Mouse (Mus musculus) layer of hippocampus, adult 2 months (tissue): Measurements from ENCODE around the gene Nfatc3. TPM values are rescaled to one million over a fixed set of nuclear protein-coding genes. Genes with fewer than 3 reads are reported as not detected.
"Not testable (repeated sequence)": the region's sequence is repeated elsewhere in the genome, so short reads cannot be mapped to it uniquely, and the experiment has no call there.

Experiments
- DNase-seq, 2 experiments: peaks; one replicate each; pipeline ENCODE4 v3.0.0; 2022; ENCODE audit warnings: low spot score in 2 of 2
- H3K27ac ChIP-seq: fragments of 200-600 bp; 2 replicates; pipeline ENCODE4 v1.8.1; 2022
- H3K4me3 ChIP-seq: fragments of 200-600 bp; 2 replicates; pipeline ENCODE4 v1.8.1; 2022; ENCODE audit warnings: mild to moderate bottlenecking
- CTCF ChIP-seq: fragments of 200-600 bp; conservative IDR thresholded peaks from 2 replicates; pipeline ENCODE4 v1.8.1; 2022; ENCODE audit warnings: antibody characterized with exemption, mild to moderate bottlenecking, moderate library complexity
- long read RNA-seq, 2 experiments: library from polyadenylated mRNA; stranded (forward); transcript quantifications; one replicate each; pipeline ENCODE4 v2.0.0; 2021; ENCODE audit warnings: borderline mapping rate in 2 of 2
- total RNA-seq, 2 experiments: library from RNA; stranded (reverse); gene quantifications; 2 replicates each; pipeline ENCODE4 v1.2.3; 2021

Nfatc3 gene
- total RNA-seq = 10 to 100 TPM; 12.4 to 12.7 TPM
- long read RNA-seq, experiment 1, partial matches to known transcripts = 1 of 3 reads
- long read RNA-seq, experiment 1, other reads (novel, unspliced or antisense) = 2 of 3 reads
- long read RNA-seq, experiment 2, full-length matches to known transcripts = 2 of 5 reads
- long read RNA-seq, experiment 2, partial matches to known transcripts = 0 of 5 reads
- long read RNA-seq, experiment 2, other reads (novel, unspliced or antisense) = 3 of 5 reads

GRCm38 (mm10) chr8:106058731-106059612 is at the start of gene Nfatc3:
TSS of gene Nfatc3 (plus strand) at chr8:106058840.
- H3K4me3 ChIP-seq = peak within 1 kb of the TSS; percentile 94
- TF ChIP-seq CTCF = no peak
- DNase-seq = peak; percentile 94 to 97
- peak within 1 kb of the TSS; percentile 91 for H3K27ac ChIP-seq

GRCm38 (mm10) chr8:106010748-106011642 is 47.6 kb upstream of the Nfatc3 start:
- TF ChIP-seq CTCF = 0 out of 2 replicates have a peak, but pooled peaks have one; percentile 28
- DNase-seq = peak; percentile 89 to 93
- peak overlapping the region; percentile 61 for H3K4me3 ChIP-seq
- peak overlapping the region; percentile 91 for H3K27ac ChIP-seq

GRCm38 (mm10) chr8:106011643-106011986 is 47.0 kb upstream of the Nfatc3 start, which contains the start of gene Ddx28:
TSS of gene Ddx28 (minus strand) at chr8:106011882.
- H3K27ac ChIP-seq = peak within 1 kb of the TSS; percentile 91
- TF ChIP-seq CTCF = no peak
- H3K4me3 ChIP-seq = peak within 1 kb of the TSS; percentile 61
- DNase-seq = no peak

- peak overlapping the region; percentile 61; the same call in 1 of the 2 replicates for H3K4me3 ChIP-seq
- DNase-seq, H3K27ac ChIP-seq: not testable (repeated sequence)
These were observed 46.4 kb upstream of the Nfatc3 start for GRCm38 (mm10) chr8:106012203-106012602.

GRCm38 (mm10) chr8:106016284-106016683 is 42.4 kb upstream of the Nfatc3 start:
- no peak for TF ChIP-seq CTCF
- no peak for DNase-seq
- no peak overlapping the region for H3K4me3 ChIP-seq
- no peak overlapping the region for H3K27ac ChIP-seq

GRCm38 (mm10) chr8:106017130-106017529 is 41.5 kb upstream of the Nfatc3 start:
- TF ChIP-seq CTCF = no peak
- no peak overlapping the region for H3K27ac ChIP-seq
- no peak overlapping the region for H3K4me3 ChIP-seq
- no peak for DNase-seq

- DNase-seq = no peak
- H3K27ac ChIP-seq = no peak overlapping the region
- no peak for TF ChIP-seq CTCF
- no peak overlapping the region for H3K4me3 ChIP-seq
These were observed 40.6 kb upstream of the Nfatc3 start for GRCm38 (mm10) chr8:106018039-106018438.

GRCm38 (mm10) chr8:106022483-106022882 is 36.2 kb upstream of the Nfatc3 start:
- Histone ChIP-seq H3K4me3 (no peak overlapping the region), H3K27ac (no peak overlapping the region)
- DNase-seq = peak; percentile 62 to 87
- TF ChIP-seq CTCF = peak; percentile 99

- no peak for DNase-seq
- Histone ChIP-seq H3K27ac (no peak overlapping the region), H3K4me3 (no peak overlapping the region)
- TF ChIP-seq CTCF = no peak
These were observed 19.9 kb upstream of the Nfatc3 start for GRCm38 (mm10) chr8:106038721-106039120.

GRCm38 (mm10) chr8:106039605-106040004 is 19.0 kb upstream of the Nfatc3 start:
- DNase-seq = no peak
- Histone ChIP-seq H3K4me3 (no peak overlapping the region), H3K27ac (no peak overlapping the region)
- no peak for TF ChIP-seq CTCF

- no peak for DNase-seq
- no peak for TF ChIP-seq CTCF
- no peak overlapping the region for H3K27ac ChIP-seq
- H3K4me3 ChIP-seq = no peak overlapping the region
These were observed 18.4 kb upstream of the Nfatc3 start for GRCm38 (mm10) chr8:106040218-106040617.

GRCm38 (mm10) chr8:106043055-106043454 is 15.6 kb upstream of the Nfatc3 start:
- H3K4me3 ChIP-seq = no peak overlapping the region
- TF ChIP-seq CTCF = no peak
- H3K27ac ChIP-seq = no peak overlapping the region
- DNase-seq = no peak

- no peak for DNase-seq
- H3K27ac ChIP-seq = no peak overlapping the region
- H3K4me3 ChIP-seq = no peak overlapping the region
- TF ChIP-seq CTCF = no peak
These were observed 14.5 kb upstream of the Nfatc3 start for GRCm38 (mm10) chr8:106044151-106044550.
